Mouse (Mus musculus) forebrain, postnatal 0 days (tissue): ENCODE results near the gene Cnpy2. TPM values are rescaled to one million over a fixed set of nuclear protein-coding genes. Genes with fewer than 3 reads are reported as not detected.
"Not testable (repeated sequence)": the region's sequence is repeated elsewhere in the genome, so short reads cannot be mapped to it uniquely, and the experiment has no call there.

Experiments
- ATAC-seq: fragments of 200-750 bp; cut with Nextera tagmentation; 2 replicates; pipeline ENCODE4 v1.8.0; 2017; ENCODE audit warnings: mild to moderate bottlenecking, moderate library complexity
- DNase-seq: peaks from one replicate; pipeline ENCODE4 v3.0.0-alpha.2; 2015
- H3K27ac ChIP-seq: fragments of 300-500 bp; sonication (generic); 2 replicates; pipeline ENCODE4 v1.5.1; 2014; ENCODE audit warnings: low read depth, mild to moderate bottlenecking, antibody characterized with exemption, low read length, moderate library complexity, mixed read lengths
- H3K27me3 ChIP-seq: fragments of 300-500 bp; sonication (generic); 2 replicates; pipeline ENCODE4 v1.6.1; 2014; ENCODE audit warnings: mild to moderate bottlenecking, low read length, mixed read lengths; ENCODE audit not compliant: insufficient read depth
- H3K36me3 ChIP-seq: fragments of 300-500 bp; sonication (generic); 2 replicates; pipeline ENCODE4 v1.6.1; 2014; ENCODE audit warnings: mild to moderate bottlenecking, moderate library complexity; ENCODE audit not compliant: insufficient read depth
- H3K4me1 ChIP-seq: fragments of 300-500 bp; sonication (generic); 2 replicates; pipeline ENCODE4 v1.6.1; 2014; ENCODE audit warnings: antibody characterized with exemption; ENCODE audit not compliant: insufficient read depth
- H3K4me2 ChIP-seq: fragments of 300-500 bp; sonication (generic); 2 replicates; pipeline ENCODE4 v1.6.1; 2014; ENCODE audit warnings: low read depth, mild to moderate bottlenecking, moderate library complexity
- H3K4me3 ChIP-seq: fragments of 300-500 bp; sonication (generic); 2 replicates; pipeline ENCODE4 v1.5.1; 2014; ENCODE audit warnings: low read depth, low read length, mixed read lengths
- H3K9ac ChIP-seq: fragments of 300-500 bp; sonication (generic); 2 replicates; pipeline ENCODE4 v1.6.1; 2014; ENCODE audit warnings: mild to moderate bottlenecking
- H3K9me3 ChIP-seq: fragments of 300-500 bp; sonication (generic); 2 replicates; pipeline ENCODE4 v1.6.1; 2016; ENCODE audit warnings: low read length
- CTCF ChIP-seq: sonication (generic); IDR thresholded peaks from 2 replicates; pipeline ENCODE4 v1.5.1; 2016; ENCODE audit warnings: antibody characterized with exemption, control low read depth, low read depth
- WGBS: fragments of 180-500 bp; shearing (Covaris S2); extraction: QIAGEN DNeasy Blood & Tissue Kit; methylation state at CpG from one replicate; pipeline ENCODE4 v1.1.7; 2014; 5-methylcytosine and 5-hydroxymethylcytosine counted together
- polyA plus RNA-seq: library from polyadenylated mRNA; unstranded; fragments of >200 nt; fragmentation: Nextera tagmentation; extraction: Ambion mirVana; gene quantifications from 2 replicates; pipeline ENCODE4 v1.2.1, GENCODE M21; 2015
- total RNA-seq: library from RNA; depleted of rRNA; stranded (reverse); fragments of >200 nt; gene quantifications from 2 replicates; pipeline ENCODE4 v1.2.3, GENCODE M21; 2014

Gene Cnpy2
- total and polyA plus RNA-seq, 2 experiments from 2014 or later = 57.5 to 179 TPM

DNA sequence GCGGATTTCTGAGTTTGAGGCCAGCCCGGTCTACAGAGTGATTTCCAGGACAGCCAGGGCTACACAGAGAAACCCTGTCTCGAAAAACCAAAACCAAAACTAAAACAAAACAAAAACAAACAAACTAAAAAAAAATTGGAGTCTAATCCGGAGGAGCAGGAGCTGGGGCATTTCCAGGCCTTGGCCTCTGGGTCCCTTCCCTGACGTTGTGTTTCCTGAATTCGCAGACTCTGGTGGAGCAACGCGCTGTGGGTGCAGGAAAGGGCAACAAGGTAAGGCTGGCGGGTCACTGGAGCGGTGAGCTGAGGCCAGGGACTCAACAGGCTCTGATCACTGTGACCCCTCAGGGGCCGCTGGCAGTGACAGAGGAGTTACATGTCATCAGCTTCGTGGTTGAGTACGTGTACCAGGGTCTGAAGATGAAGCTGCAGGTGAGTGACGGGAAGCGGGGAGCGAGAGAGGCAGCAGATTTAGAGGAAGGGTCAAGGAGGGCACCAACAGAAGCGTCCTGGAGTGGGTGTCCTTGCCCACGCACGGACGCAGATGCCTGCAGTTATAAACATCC is 39.3 kb upstream of the Cnpy2 start:
- TF ChIP-seq CTCF = no peak
- Histone ChIP-seq H3K9ac (no peak overlapping the region), H3K27me3 (no peaks in the 10 kb centered on the region), H3K36me3 (peaks cover 66% of the 10 kb centered on the region), H3K9me3 (no peaks in the 10 kb centered on the region), H3K4me2 (no peak overlapping the region), H3K4me1 (no peaks in the 10 kb centered on the region), H3K27ac (no peak overlapping the region), H3K4me3 (no peak overlapping the region)
- no peak for ATAC-seq
- DNase-seq = no peak
- WGBS = 90% methylated on average over 20 of the region's 20 CpGs

DNA sequence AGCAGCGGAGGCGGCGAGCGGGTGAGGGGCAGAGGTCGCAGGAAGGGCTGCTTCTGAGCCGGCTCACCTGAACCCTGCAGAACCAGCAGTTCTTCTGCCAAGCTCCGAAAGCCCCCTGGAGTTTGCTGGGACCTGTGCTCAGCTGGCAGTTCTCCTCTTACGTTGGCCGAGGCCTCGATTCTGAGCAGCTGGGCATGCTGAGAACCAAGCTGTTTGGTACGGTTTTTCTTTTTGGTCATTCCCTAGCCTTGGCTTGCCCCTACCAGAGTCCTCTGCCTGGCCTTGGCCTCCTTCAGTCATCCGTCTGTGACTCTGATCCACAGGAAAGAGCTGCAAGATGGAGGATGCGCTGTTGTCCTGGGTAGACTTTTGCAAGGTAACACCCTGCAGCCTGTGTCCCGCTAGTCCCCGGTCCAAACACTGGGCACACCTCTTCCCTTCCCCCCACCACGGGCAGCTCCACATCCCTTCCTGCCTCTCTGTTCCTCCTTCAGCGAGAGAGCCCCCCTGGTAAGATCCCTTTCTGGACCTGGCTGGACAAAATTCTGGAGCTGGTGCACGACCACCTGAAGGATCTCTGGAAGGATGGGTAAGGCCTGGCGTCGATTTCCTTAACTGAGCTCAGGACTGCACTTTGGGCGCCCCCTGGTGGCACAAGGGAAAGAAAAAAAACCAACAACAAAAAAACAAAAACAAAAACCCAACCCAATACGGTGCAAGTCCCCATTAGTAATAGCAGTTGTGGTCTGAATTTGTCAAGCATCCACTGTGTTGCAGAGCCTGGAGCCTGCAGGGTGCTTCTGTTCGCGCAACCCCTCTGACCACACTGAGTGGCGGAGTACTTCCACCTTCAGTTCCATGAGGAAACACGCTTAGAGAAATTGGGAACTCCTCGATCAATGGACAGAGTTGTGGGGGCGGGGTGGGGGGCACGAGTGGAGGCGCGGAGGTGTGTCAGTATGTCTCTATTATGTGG is 38.4 kb upstream of the Cnpy2 start:
- ATAC-seq (peak; percentile 56), DNase-seq (peak; percentile 82)
- Histone ChIP-seq H3K36me3 (peaks cover 68% of the 10 kb centered on the region), H3K4me1 (no peaks in the 10 kb centered on the region), H3K4me3 (no peak overlapping the region), H3K4me2 (no peak overlapping the region), H3K27me3 (no peaks in the 10 kb centered on the region), H3K27ac (no peak overlapping the region), H3K9ac (no peak overlapping the region), H3K9me3 (no peaks in the 10 kb centered on the region)
- WGBS = 63% methylated on average over 31 of the region's 31 CpGs
- peak; percentile 76 for TF ChIP-seq CTCF

DNA sequence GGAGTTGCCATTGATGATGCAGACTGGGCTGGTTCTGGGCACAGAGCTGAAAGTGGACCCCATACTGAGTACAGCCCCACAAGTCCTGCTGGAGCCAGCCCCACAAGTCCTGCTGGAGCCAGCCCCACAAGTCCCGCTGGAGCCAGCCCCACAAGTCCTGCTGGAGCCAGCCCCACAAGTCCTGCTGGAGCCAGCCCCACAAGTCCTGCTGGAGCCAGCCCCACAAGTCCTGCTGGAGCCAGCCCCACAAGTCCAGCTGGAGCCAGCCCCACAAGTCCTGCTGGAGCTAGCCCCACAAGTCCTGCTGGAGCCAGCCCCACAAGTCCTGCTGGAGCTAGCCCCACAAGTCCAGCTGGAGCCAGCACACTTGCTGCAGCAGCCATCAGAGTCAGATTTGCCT is 31.7 kb upstream of the Cnpy2 start:
- not testable (repeated sequence) for H3K4me2 ChIP-seq, DNase-seq, H3K9me3 ChIP-seq, ATAC-seq, H3K9ac ChIP-seq, H3K27ac ChIP-seq, H3K4me1 ChIP-seq, H3K27me3 ChIP-seq, H3K4me3 ChIP-seq
- WGBS = 90% methylated on average over 1 of the region's 1 CpGs
- H3K36me3 ChIP-seq = peaks cover 51% of the 10 kb centered on the region

DNA sequence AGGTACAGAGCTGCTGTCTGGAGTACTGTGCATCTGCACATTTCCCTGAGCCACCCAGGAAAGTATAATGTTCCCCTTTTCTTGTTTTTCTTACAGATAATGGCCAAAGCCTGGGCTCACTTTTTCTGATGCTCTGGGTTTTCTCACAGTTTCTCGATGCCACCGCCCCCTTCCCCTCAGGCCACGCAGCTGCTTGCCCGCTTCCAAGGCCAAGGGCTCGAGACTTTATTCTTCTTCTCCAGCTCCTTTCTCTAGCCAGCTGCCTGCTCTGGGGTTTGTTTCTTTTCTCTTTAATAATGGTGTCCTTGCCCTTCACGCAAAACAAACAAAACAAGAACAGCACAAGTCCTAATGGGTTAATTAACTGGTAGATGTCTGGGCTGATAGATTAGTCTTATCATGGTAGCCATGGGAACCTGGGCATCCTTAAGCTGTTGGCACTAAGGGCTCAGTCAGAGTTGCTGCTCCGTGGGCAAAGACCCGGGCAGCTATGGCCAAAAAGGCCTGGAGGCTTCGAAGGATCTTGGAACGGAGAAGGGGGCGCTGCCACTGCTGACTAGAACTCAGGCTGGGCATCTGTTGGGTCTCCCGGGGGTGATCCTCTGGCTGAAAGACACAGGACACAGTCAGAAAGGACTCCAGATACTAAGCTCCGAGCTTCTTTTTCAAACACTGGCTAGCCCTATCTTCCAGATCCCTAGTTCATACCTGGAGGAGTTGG is 25.7 kb upstream of the Cnpy2 start:
- Histone ChIP-seq H3K4me1 (no peaks in the 10 kb centered on the region), H3K4me2 (no peak overlapping the region), H3K4me3 (no peak overlapping the region), H3K27me3 (no peaks in the 10 kb centered on the region), H3K27ac (no peak overlapping the region), H3K36me3 (peaks cover 15% of the 10 kb centered on the region), H3K9ac (no peak overlapping the region), H3K9me3 (no peaks in the 10 kb centered on the region)
- DNase-seq (peak; percentile 14), ATAC-seq (peak; percentile 59; the same call in 1 of the 2 replicates)
- 39% methylated on average over 13 of the region's 13 CpGs for WGBS
- TF ChIP-seq CTCF = no peak

DNA sequence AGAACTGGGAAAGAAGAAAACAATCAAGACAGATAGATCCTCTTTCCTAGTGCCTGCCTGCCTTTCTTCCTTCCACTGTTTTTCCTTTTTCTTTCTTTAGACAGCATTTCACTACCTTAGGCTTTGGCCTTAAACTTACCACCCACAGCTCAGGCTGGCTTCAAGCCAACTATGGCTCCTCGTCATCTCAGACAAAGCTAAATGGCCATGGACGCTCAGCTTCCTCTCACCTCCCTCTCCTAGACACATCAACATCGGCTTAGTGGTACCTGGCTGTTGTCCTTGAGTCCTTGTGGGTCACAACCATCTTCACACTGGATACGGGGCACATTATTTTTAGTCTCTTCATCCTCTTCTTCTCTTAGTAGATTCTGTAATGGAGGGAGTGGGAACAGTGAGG is 25.0 kb upstream of the Cnpy2 start:
- Histone ChIP-seq H3K9me3 (no peaks in the 10 kb centered on the region), H3K4me3 (no peak overlapping the region), H3K4me2 (no peak overlapping the region), H3K27me3 (no peaks in the 10 kb centered on the region), H3K36me3 (peaks cover 9% of the 10 kb centered on the region), H3K27ac (no peak overlapping the region), H3K9ac (no peak overlapping the region), H3K4me1 (0 out of 2 replicates have a peak, but pooled peaks cover under 1% of the 10 kb centered on the region)
- WGBS = 58% methylated on average over 4 of the region's 4 CpGs
- ATAC-seq = no peak
- DNase-seq = no peak
- no peak for TF ChIP-seq CTCF

DNA sequence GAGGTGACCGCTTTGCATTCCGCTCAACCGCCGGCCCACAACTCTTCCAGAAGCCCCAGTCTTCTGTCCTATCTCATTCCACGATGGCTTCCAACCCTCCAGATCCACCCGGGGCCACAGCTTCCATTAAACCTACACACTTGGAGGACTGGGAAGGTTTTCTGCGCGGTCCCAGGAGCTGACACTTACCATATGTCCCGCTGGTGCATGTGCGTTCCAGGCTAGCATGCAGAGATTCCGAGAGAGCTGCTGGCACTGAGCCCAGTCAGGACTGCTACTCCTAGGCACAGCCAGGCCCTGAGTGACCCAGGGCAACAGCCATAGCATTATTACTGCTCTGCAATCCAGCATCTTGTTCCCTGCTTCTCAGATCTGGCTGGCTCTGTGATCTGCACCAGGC is 24.6 kb upstream of the Cnpy2 start:
- no peaks in the 10 kb centered on the region for H3K27me3 ChIP-seq
- H3K4me1 ChIP-seq = peaks cover 5% of the 10 kb centered on the region; the same call in 1 of the 2 replicates
- H3K4me2 ChIP-seq = no peak overlapping the region
- WGBS = 80% methylated on average over 11 of the region's 11 CpGs
- ATAC-seq = no peak
- no peak overlapping the region for H3K9ac ChIP-seq
- no peak for TF ChIP-seq CTCF
- DNase-seq = no peak
- H3K27ac ChIP-seq = no peak overlapping the region
- H3K4me3 ChIP-seq = no peak overlapping the region
- H3K36me3 ChIP-seq = peaks cover 5% of the 10 kb centered on the region; the same call in 1 of the 2 replicates
- H3K9me3 ChIP-seq = no peaks in the 10 kb centered on the region
